ENCODE assay signal across 13 mouse cellular contexts in genomic region chr2:61051808-61052207, GRCm38 (mm10).
"Had no signal": no experiment of that assay in that cellular context is flagged by ENCODE, and none has a peak within 500 bp of the region (broad histone marks: within the 10 kb centered on the region; RNA-seq: fewer than 3 reads in every experiment).

No protein-coding gene starts in this region.

- H3K36me3 ChIP-seq: kidney, embryonic 15.5 days; limb, embryonic 12.5 days; liver, embryonic 13.5 days; lung, embryonic 15.5 days; midbrain, embryonic 12.5 days; neural tube, embryonic 15.5 days had no signal

- DNase-seq: layer of hippocampus, adult 9-11 months; layer of hippocampus, postnatal 36 days; liver; liver, embryonic 13.5 days; liver, postnatal 0 days; lung, postnatal 14 days had no signal

- H3K27me3 ChIP-seq: kidney, embryonic 15.5 days; limb, embryonic 12.5 days; liver, embryonic 13.5 days; lung, embryonic 15.5 days; midbrain, embryonic 12.5 days; neural tube, embryonic 15.5 days had no signal

- H3K4me3 ChIP-seq: kidney, embryonic 15.5 days; limb, embryonic 12.5 days; liver, embryonic 13.5 days; lung, embryonic 15.5 days; midbrain, embryonic 12.5 days; neural tube, embryonic 15.5 days had no signal

- H3K4me1 ChIP-seq: kidney, embryonic 15.5 days; limb, embryonic 12.5 days; liver, embryonic 13.5 days; lung, embryonic 15.5 days; midbrain, embryonic 12.5 days; neural tube, embryonic 15.5 days had no signal

- H3K27ac ChIP-seq: kidney, embryonic 15.5 days; limb, embryonic 12.5 days; liver, embryonic 13.5 days; lung, embryonic 15.5 days; macrophage; midbrain, embryonic 12.5 days; neural tube, embryonic 15.5 days; stomach, postnatal 0 days had no signal
